Mouse (Mus musculus) MN1 (cell line): ENCODE results near the gene Reep1.

ENCODE experiments used
- DNase-seq: peaks from one replicate; pipeline ENCODE4 v3.0.0-alpha.2; 2016; ENCODE audit warnings: low spot score

Gene Reep1

GRCm38 (mm10) chr6:71780431-71780830 is 73.1 kb downstream of the Reep1 start:
- no peak for DNase-seq

DNA sequence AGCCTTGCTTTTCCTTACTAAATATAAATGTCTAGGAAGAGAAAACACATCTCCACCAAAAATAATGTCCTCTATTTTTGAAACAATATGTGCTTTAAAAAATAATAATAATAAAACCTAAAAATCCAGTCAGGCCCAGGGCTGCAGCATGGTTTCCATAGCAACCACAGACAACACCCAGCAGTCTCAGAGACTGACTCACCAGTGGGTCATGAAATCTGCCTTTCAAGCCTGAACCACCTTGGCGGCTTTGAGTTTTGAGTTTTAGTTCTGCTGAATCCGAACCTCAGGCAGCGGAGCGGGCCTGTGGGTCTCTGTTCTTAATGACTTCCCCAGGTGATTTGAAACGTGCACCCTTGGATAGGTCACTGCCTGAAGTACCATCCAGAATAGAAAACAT is 75.8 kb downstream of the Reep1 start:
- DNase-seq, result peak; percentile 13

DNA sequence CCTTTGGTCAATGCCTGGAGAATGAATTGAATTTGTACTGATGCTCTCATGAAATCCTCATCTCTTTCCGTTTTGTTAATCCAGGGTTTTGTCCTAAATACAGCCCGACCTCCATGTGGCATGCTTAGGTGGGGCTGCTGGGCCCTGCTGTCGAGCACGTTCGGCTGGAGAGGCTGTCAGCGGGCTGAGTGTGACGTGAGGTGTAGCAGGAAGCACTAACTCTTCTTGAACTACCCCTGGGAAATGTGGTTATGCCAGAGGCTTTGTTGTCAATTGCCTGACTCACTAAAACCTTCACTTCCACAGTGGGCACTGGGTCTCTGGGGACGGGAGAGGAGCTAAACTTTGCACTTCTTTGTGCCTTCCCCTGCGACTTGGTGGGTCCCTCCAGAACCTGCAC is 81.0 kb downstream of the Reep1 start:
- no peak for DNase-seq

DNA sequence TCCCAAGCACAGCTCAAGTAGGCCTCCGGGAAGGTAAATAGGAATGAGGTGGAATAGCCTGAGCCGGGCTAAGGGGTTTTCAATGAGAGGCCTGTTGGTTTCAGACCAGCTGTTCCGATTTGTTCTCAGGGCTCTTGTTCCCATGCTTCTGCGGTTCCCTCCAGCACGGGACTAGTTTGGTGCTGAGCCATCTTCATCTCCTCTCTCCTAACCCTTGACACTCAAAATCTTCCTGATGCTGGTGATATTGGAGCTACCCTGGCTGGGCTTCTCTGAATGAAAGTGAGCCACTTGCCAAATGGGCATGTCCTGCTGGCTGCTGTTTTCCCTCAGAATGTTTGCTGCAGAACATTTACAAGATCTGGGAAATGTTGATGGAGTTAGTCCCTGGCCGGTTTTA is 84.4 kb downstream of the Reep1 start:
- DNase-seq, result no peak

- no peak for DNase-seq
These were observed 92.0 kb downstream of the Reep1 start for GRCm38 (mm10) chr6:71799391-71799790.

DNA sequence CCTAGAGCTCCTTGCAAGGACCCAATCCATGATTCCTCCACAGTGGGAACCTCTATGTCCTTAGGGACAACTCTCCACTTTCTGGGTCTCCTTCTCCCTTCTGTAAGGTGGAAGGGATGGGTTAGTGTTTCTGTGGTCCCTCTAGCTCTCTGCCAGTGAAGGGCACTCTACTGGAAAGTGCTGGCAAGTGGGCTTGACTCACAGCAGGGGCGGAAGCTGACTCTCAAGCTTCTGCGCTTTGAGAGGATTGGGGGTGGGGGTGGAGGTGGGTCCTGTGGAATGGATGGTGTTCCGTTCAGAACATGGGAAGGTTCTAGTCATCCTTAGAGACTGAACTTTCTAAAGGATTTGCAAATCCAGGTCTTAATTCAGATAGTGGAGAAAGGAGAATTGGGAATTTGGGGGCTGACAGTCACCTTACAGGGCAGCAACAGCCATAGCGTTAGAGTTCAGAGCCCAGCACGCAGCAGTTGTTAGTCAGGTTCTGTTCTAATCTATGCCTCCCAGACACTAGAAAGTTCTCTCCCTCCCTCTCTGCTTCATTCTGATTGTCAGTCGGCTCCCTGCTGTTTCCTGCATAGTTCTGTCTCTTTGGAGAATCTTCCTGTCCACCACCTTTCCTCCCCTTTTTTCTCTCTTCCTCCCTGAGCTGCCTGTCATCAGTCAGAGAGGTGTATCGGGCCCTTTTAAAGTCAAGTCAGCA is 93.8 kb downstream of the Reep1 start:
- DNase-seq, result no peak

- DNase-seq, result no peak
These were observed 94.3 kb downstream of the Reep1 start for GRCm38 (mm10) chr6:71801714-71802094.

GRCm38 (mm10) chr6:71803609-71804008 is 96.2 kb downstream of the Reep1 start:
- DNase-seq, result no peak

DNA sequence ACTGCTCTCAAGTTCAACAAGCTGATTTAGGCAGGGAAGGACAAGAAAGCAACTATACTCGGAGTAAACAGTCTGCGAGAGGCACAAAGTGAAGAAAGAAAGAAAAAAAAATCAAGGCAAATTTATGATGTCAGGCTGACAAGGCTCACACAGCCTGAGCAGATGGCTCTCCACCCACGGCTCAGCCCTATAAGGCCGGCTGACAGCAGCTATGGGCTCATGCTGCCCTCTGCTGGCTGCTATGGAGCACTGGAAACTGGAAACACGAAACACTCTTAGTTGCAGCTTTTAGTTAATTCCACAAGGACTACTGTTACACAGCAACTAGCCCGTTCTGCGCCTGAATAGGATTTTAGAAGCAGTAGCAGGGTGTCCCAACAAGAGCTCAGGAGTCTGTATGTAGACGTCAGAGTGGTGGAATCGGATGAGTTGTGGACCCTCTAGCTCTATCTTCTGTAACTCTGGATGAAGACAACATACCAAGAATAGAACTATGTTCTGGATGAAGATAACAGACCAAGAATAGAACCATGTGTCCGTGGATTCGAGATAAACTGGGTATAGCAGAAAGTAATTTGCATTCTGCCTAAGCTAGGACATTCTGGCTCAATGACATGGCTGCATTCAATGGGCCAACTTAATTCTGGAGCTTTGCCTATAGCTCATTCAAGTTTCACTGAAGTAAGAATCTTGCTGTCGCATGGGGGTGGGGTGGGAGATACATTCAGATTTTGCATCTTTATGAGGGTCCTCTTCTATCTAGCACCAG is 96.9 kb downstream of the Reep1 start:
- peak; percentile 87 for DNase-seq

DNA sequence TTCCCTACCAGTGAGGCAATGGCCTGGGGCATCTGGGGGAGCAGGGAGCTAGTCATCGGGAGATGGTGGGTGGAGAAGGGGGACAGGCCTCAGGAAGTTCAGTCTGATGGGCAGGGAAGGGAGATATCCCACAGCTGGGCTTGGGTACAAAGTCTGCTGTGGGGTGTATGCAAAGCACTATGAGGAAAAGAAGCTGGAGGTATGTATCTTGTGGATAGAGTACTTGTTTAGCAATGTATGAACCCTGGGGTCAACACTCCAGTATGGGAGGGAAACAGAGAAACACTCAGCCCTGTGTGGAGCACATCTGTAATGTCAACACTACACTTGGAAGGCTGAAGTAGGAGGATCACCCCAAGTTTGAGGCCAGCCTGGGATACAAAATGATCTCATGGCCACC is 99.4 kb downstream of the Reep1 start:
- no peak for DNase-seq

GRCm38 (mm10) chr6:71809890-71810289 is 102.5 kb downstream of the Reep1 start:
- no peak for DNase-seq

- DNase-seq, result no peak
These were observed 105.5 kb downstream of the Reep1 start for GRCm38 (mm10) chr6:71812820-71813219.

- no peak for DNase-seq
These were observed 112.5 kb downstream of the Reep1 start for GRCm38 (mm10) chr6:71819764-71820292.

DNA sequence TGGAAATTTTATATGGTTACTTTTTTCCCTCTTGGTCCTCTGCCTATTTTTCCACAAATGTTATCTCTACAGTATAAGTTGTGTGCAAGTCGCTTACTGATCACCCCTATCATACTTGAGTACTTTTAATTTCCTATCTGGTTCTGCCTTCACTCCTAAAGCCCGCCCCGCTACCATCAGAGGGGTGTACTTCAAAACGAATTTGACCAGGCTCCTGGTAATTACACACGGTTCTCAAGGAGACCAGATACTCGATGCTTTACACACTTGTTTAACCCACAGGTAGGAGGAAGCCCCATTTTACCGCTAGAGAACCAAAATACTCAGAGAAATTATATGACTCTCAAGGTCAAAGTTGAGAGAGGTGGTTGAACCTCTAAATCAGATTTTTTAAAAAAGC is 115.7 kb downstream of the Reep1 start:
- no peak for DNase-seq

DNA sequence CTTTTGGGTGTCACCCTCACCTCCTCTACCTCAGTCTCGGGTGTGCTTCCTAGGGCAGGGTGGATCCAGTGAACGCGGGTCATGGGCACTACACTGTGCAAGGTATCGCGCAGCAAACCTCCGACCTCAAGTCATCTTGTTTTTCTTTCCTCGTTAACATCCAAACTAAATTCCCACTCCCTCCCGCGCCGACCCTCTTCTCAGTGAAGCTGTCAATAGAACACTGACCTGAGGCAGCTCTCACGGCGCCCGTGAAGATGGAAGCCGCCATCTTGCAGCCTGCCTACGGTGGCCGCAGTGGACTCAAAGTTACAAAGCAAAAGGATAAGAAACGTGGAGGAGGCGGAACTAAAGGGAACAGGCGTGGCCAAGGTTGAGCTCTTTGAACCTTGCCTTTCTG is 116.1 kb downstream of the Reep1 start:
- DNase-seq, result peak; percentile 87

- no peak for DNase-seq
These were observed 116.6 kb downstream of the Reep1 start for GRCm38 (mm10) chr6:71823961-71824360.

- DNase-seq, result no peak
These were observed 119.5 kb downstream of the Reep1 start, which contains the start of gene Mrpl35 for GRCm38 (mm10) chr6:71826869-71827268. Gene Mrpl35, minus strand, starts transcription at chr6:71826969.

GRCm38 (mm10) chr6:71829768-71830167 is 122.4 kb downstream of the Reep1 start:
- DNase-seq, result peak; percentile 21

- peak; percentile 97 for DNase-seq
These were observed 123.6 kb downstream of the Reep1 start, which contains the start of gene Immt for GRCm38 (mm10) chr6:71830690-71831580. Gene Immt, plus strand, starts transcription at chr6:71831331.

DNA sequence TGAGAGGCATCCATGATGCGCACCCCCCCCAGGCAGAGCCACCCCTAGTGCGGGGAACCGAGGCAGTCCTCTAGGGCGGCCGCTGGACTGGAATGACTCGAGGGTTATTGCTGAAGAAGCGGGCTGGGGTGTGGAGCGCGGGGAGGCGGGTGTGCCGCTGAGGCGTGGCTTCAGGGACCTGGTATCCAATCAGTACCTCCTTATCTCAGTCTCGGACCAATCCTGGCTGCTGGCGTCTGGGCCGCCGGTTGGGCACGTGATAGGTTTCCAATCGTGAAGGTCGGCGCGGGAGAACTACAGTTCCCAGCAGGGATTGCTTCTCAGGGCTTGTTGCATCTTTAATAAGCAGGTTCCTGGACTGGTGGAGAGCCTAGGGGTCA is 124.2 kb downstream of the Reep1 start:
- DNase-seq, result peak; percentile 95

GRCm38 (mm10) chr6:71836811-71837210 is 129.4 kb downstream of the Reep1 start:
- DNase-seq, result no peak

DNA sequence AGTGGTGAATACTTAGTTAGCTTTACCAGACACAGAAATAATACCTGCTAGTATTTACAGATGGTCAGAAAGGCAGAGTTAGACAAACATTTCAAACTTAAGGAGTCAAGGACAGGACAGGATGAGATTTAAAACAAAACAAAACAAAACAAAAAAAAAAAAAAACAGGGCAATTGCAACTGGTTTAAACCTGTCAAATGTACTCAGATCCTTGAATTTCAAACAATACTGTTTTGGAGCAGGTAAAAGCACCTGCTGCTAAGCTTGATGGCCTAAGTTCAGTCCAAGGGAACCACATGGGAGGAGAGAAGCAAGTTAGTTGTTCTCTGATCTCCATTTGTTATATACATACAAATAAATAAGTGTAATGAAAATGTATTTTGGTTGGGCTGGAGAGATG is 132.5 kb downstream of the Reep1 start:
- no peak for DNase-seq
